Mouse (Mus musculus) cerebellum, adult 2 months (tissue): ENCODE measurements at regions not wholly inside any gene's neighbourhood (a gene's known extent, or its start where the extent isn't known, plus 50 kb on each side); places are given as distances from the start of the nearest gene placed in this dataset.
"Not testable (repeated sequence)": the region's sequence is repeated elsewhere in the genome, so short reads cannot be mapped to it uniquely, and the experiment has no call there.

Experiments
- DNase-seq, 2 experiments: peaks; one replicate each; pipeline ENCODE4 v3.0.0; 2021
- H3K27ac ChIP-seq: fragments of 200-500 bp; 2 replicates; pipeline ENCODE4 v1.5.1; 2012; ENCODE audit warnings: low read length, control low read depth, inconsistent platforms; ENCODE audit not compliant: insufficient read depth
- H3K27me3 ChIP-seq: fragments of 200-500 bp; 2 replicates; pipeline ENCODE4 v1.6.1; 2012; ENCODE audit warnings: inconsistent platforms, mild to moderate bottlenecking, low read length, moderate library complexity; ENCODE audit not compliant: control insufficient read depth, insufficient read depth
- H3K4me1 ChIP-seq: fragments of 200-500 bp; 2 replicates; pipeline ENCODE4 v1.6.1; 2011; ENCODE audit warnings: low read length; ENCODE audit not compliant: control insufficient read depth, insufficient read depth
- H3K4me3 ChIP-seq: fragments of 200-500 bp; replicated peaks from 2 replicates; pipeline ENCODE3; 2011; ENCODE audit warnings: mild to moderate bottlenecking, low read depth, low read length, control low read depth; ENCODE audit not compliant: insufficient read depth
- CTCF ChIP-seq: fragments of 200-500 bp; IDR thresholded peaks from 2 replicates; pipeline ENCODE4 v1.5.1; 2011; ENCODE audit warnings: low read depth, mild to moderate bottlenecking, control low read depth, low read length, moderate library complexity, borderline replicate concordance; ENCODE audit not compliant: insufficient read depth
- POLR2A ChIP-seq: fragments of 200-500 bp; IDR thresholded peaks from 2 replicates; pipeline ENCODE4 v1.6.1; 2011; ENCODE audit warnings: low read length, control low read depth, borderline replicate concordance; ENCODE audit not compliant: insufficient read depth
- WGBS: fragments of 180-500 bp; shearing (Covaris S2); methylation state at CpG from one replicate; pipeline ENCODE4 v1.1.7; 2018; 5-methylcytosine and 5-hydroxymethylcytosine counted together

GRCm38 (mm10) chr6:31810602-31811512, 239.2 kb upstream of the 1700012A03Rik start:
- 79% methylated on average over 10 of the region's 10 CpGs for WGBS
- Histone ChIP-seq H3K4me1 (peaks cover 31% of the 10 kb centered on the region), H3K27ac (no peak overlapping the region), H3K27me3 (no peaks in the 10 kb centered on the region), H3K4me3 (no peak overlapping the region)
- no peak for TF ChIP-seq POLR2A
- no peak for TF ChIP-seq CTCF
- no peak for DNase-seq

- not testable (repeated sequence) for H3K4me3 ChIP-seq, H3K27ac ChIP-seq, DNase-seq, H3K27me3 ChIP-seq
- peaks cover 22% of the 10 kb centered on the region for H3K4me1 ChIP-seq
- 61% methylated on average over 6 of the region's 10 CpGs for WGBS
Measured at GRCm38 (mm10) chr6:31804468-31804867, 240.7 kb upstream of the Podxl start.

- not testable (repeated sequence) for H3K4me3 ChIP-seq, H3K27ac ChIP-seq, H3K27me3 ChIP-seq
- 80% methylated on average over 12 of the region's 24 CpGs for WGBS
- peaks cover 11% of the 10 kb centered on the region for H3K4me1 ChIP-seq
- DNase-seq, result peak in 1 of 2 experiments; percentile 55
Measured at GRCm38 (mm10) chr6:31803222-31803621, 239.4 kb upstream of the Podxl start.

GRCm38 (mm10) chr6:31791547-31791946, 227.8 kb upstream of the Podxl start:
- H3K27me3 ChIP-seq, result no peaks in the 10 kb centered on the region
- H3K27ac ChIP-seq, result no peak overlapping the region
- 93% methylated on average over 7 of the region's 7 CpGs for WGBS
- TF ChIP-seq POLR2A (no peak), CTCF (no peak)
- H3K4me1 ChIP-seq, result no peaks in the 10 kb centered on the region
- no peak for DNase-seq
- H3K4me3 ChIP-seq, result no peak overlapping the region

- Histone ChIP-seq H3K27me3 (no peaks in the 10 kb centered on the region), H3K27ac (no peak overlapping the region), H3K4me1 (no peaks in the 10 kb centered on the region), H3K4me3 (no peak overlapping the region)
- TF ChIP-seq CTCF, result no peak
- no peak for DNase-seq
- 30% methylated on average over 2 of the region's 2 CpGs for WGBS
Measured at GRCm38 (mm10) chr6:31790906-31791305, 227.1 kb upstream of the Podxl start.

GRCm38 (mm10) chr6:31776841-31777240, 213.1 kb upstream of the Podxl start:
- TF ChIP-seq POLR2A (no peak), CTCF (no peak)
- no peaks in the 10 kb centered on the region for H3K27me3 ChIP-seq
- 60% methylated on average over 3 of the region's 3 CpGs for WGBS

GRCm38 (mm10) chr6:31771916-31772315, 208.1 kb upstream of the Podxl start:
- WGBS, result 92% methylated on average over 2 of the region's 2 CpGs
- DNase-seq, result no peak
- Histone ChIP-seq H3K27me3 (no peaks in the 10 kb centered on the region; the same call in 1 of the 2 replicates), H3K4me1 (no peaks in the 10 kb centered on the region), H3K4me3 (no peak overlapping the region), H3K27ac (no peak overlapping the region)
- TF ChIP-seq CTCF (no peak), POLR2A (no peak)

More at GRCm38 (mm10) chr6:31776841-31777240, 213.1 kb upstream of the Podxl start:
- Histone ChIP-seq H3K27ac (no peak overlapping the region), H3K4me1 (no peaks in the 10 kb centered on the region), H3K4me3 (no peak overlapping the region)
- no peak for DNase-seq

GRCm38 (mm10) chr6:31745589-31745988, 181.8 kb upstream of the Podxl start:
- Histone ChIP-seq H3K4me1 (no peaks in the 10 kb centered on the region), H3K27me3 (no peaks in the 10 kb centered on the region), H3K4me3 (no peak overlapping the region), H3K27ac (no peak overlapping the region)
- WGBS, result 26% methylated on average over 1 of the region's 1 CpGs
- TF ChIP-seq CTCF (no peak), POLR2A (no peak)
- DNase-seq, result no peak
